Mouse (Mus musculus) mouse trophoblast stem cell (cell line): ENCODE measurements around the gene Zfy2.

Source experiments
- in situ Hi-C, 2 experiments: fragments of 300-500 bp; cut with MseI, MboI; formaldehyde crosslinking; loops; 2 replicates in 1 of 2; 3 replicates in 1 of 2; pipeline ENCODE4 v1.15.1; 2025

The Zfy2 gene

GRCm38 (mm10) chrY:2170309-2170708 is at the start of gene Zfy2:
TSS of gene Zfy2 (minus strand) at chrY:2170409.
- in situ Hi-C loops = no loop called here
